Mouse (Mus musculus) C2C12 (cell line): Measurements from ENCODE around the gene Grip1. TPM values are rescaled to one million over a fixed set of nuclear protein-coding genes. Genes with fewer than 3 reads are reported as not detected.

ENCODE experiments used
- H3K27me3 ChIP-seq: one replicate; pipeline ENCODE4 v1.6.1; 2011; ENCODE audit not compliant: control insufficient read depth, insufficient read depth, insufficient read length
- H3K36me3 ChIP-seq: one replicate; pipeline ENCODE4 v1.6.1; 2011; ENCODE audit not compliant: control insufficient read depth, insufficient read depth
- H3K4me3 ChIP-seq: one replicate; pipeline ENCODE4 v1.5.1; 2011; ENCODE audit warnings: mild to moderate bottlenecking, control low read depth; ENCODE audit not compliant: poor library complexity, insufficient read depth, severe bottlenecking
- H3K79me2 ChIP-seq: one replicate; pipeline ENCODE4 v1.6.1; 2011; ENCODE audit not compliant: control insufficient read depth, insufficient read depth
- H3K79me3 ChIP-seq: one replicate; pipeline ENCODE4 v1.6.1; 2011; ENCODE audit warnings: low read depth, control low read depth
- H3ac ChIP-seq: one replicate; pipeline ENCODE3; 2011; ENCODE audit warnings: low read depth; ENCODE audit not compliant: control insufficient read depth, insufficient read length
- CEBPB ChIP-seq: IDR thresholded peaks from one replicate; pipeline ENCODE4 v1.6.1; 2011; ENCODE audit warnings: low read depth, mild to moderate bottlenecking, control low read depth, moderate library complexity
- CTCF ChIP-seq: IDR thresholded peaks from one replicate; pipeline ENCODE4 v1.5.1; 2011; ENCODE audit not compliant: control insufficient read depth, insufficient read depth, insufficient read length
- FOSL1 ChIP-seq: IDR thresholded peaks from one replicate; pipeline ENCODE4 v1.8.0; 2011; ENCODE audit warnings: mild to moderate bottlenecking, low read length; ENCODE audit not compliant: poor library complexity, insufficient read depth, severe bottlenecking
- MAX ChIP-seq: IDR thresholded peaks from one replicate; pipeline ENCODE4 v1.6.1; 2011; ENCODE audit warnings: mild to moderate bottlenecking, control low read depth
- MYOD1 ChIP-seq: IDR thresholded peaks from one replicate; pipeline ENCODE4 v1.6.1; 2011; ENCODE audit warnings: low read depth; ENCODE audit not compliant: control insufficient read depth, insufficient read length
- MYOG ChIP-seq: IDR thresholded peaks from one replicate; pipeline ENCODE4 v1.6.1; 2011; ENCODE audit not compliant: control insufficient read depth, insufficient read length; ENCODE audit errors: extremely low read depth
- USF1 ChIP-seq: IDR thresholded peaks from one replicate; pipeline ENCODE4 v1.6.1; 2011; ENCODE audit warnings: low read depth, mild to moderate bottlenecking, control low read depth, moderate library complexity
- long read RNA-seq, 2 experiments: library from polyadenylated mRNA; unstranded; transcript quantifications; one replicate each; pipeline ENCODE4 v2.0.0; 2019 to 2020
- polyA plus RNA-seq: library from polyadenylated mRNA; unstranded; fragments of >200 nt; fragmentation: generic; extraction: Trizol; gene quantifications from one replicate; pipeline ENCODE4 v1.2.1, GENCODE M21; 2012; ENCODE audit warnings: missing spikeins

The Grip1 gene
- polyA plus RNA-seq: 0.02 TPM
- long read RNA-seq, experiment 1: 0 reads
- long read RNA-seq, experiment 2: 0 reads

- no peak for TF ChIP-seq CTCF
- no peak for TF ChIP-seq MYOG
- no peak for TF ChIP-seq CEBPB
- TF ChIP-seq MAX: no peak
- TF ChIP-seq USF1: no peak
- TF ChIP-seq MYOD1: no peak
These were observed at the start of gene Grip1 for GRCm38 (mm10) chr10:119453431-119454105. Grip1 (plus strand) TSS chr10:119453830.

GRCm38 (mm10) chr10:119405103-119405502 lies 48.5 kb upstream of the Grip1 start:
- H3K79me2 ChIP-seq: peaks cover 6% of the 10 kb centered on the region
- H3K79me3 ChIP-seq: no peaks in the 10 kb centered on the region
- H3K27me3 ChIP-seq: no peaks in the 10 kb centered on the region
- H3K4me3 ChIP-seq: no peak overlapping the region
- no peaks in the 10 kb centered on the region for H3K36me3 ChIP-seq
- no peak overlapping the region for H3ac ChIP-seq
- TF ChIP-seq CTCF (no peak), MAX (no peak), USF1 (no peak), MYOG (no peak), MYOD1 (no peak), FOSL1 (no peak), CEBPB (no peak)

More at GRCm38 (mm10) chr10:119453431-119454105, at the start of gene Grip1:
- H3K79me3 ChIP-seq: no peaks in the 10 kb centered on the region
- peaks cover 33% of the 10 kb centered on the region for H3K27me3 ChIP-seq
- H3ac ChIP-seq: no peak within 1 kb of the TSS
- no peaks in the 10 kb centered on the region for H3K36me3 ChIP-seq
- no peaks in the 10 kb centered on the region for H3K79me2 ChIP-seq
- no peak within 1 kb of the TSS for H3K4me3 ChIP-seq

DNA sequence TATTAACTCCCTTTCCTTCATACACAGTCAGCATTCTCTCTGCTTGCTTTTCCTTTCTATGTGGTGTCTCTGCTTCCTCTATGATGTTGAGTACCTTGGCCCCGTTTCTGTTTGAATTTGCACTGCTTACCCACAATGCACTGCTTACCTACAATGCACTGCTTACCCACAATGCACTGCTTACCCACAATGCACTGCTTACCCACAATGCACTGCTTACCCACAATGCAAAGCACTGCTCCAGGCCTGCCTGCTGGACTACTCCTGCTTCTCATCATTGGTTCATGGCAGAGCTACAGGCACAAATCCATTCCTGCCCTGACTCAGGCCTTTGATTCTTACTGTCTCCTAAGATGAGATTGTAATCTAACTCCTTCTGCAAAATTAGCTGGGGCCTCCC lies 48.0 kb upstream of the Grip1 start:
- Histone ChIP-seq H3K36me3 (no peaks in the 10 kb centered on the region), H3K27me3 (no peaks in the 10 kb centered on the region), H3K79me2 (peaks cover 6% of the 10 kb centered on the region), H3K79me3 (no peaks in the 10 kb centered on the region), H3K4me3 (peak overlapping the region; percentile 34), H3ac (peak overlapping the region; percentile 40)
- TF ChIP-seq MYOG (no peak), MAX (peak; percentile 54)

- Histone ChIP-seq H3K4me3 (no peak overlapping the region), H3K79me2 (peaks cover 6% of the 10 kb centered on the region), H3K27me3 (no peaks in the 10 kb centered on the region), H3K79me3 (no peaks in the 10 kb centered on the region), H3ac (no peak overlapping the region), H3K36me3 (no peaks in the 10 kb centered on the region)
- TF ChIP-seq MAX: no peak
- TF ChIP-seq CTCF: no peak
- no peak for TF ChIP-seq MYOD1
- no peak for TF ChIP-seq USF1
- no peak for TF ChIP-seq MYOG
- TF ChIP-seq FOSL1: no peak
- no peak for TF ChIP-seq CEBPB
These were observed 45.3 kb upstream of the Grip1 start for GRCm38 (mm10) chr10:119408327-119408726.

DNA sequence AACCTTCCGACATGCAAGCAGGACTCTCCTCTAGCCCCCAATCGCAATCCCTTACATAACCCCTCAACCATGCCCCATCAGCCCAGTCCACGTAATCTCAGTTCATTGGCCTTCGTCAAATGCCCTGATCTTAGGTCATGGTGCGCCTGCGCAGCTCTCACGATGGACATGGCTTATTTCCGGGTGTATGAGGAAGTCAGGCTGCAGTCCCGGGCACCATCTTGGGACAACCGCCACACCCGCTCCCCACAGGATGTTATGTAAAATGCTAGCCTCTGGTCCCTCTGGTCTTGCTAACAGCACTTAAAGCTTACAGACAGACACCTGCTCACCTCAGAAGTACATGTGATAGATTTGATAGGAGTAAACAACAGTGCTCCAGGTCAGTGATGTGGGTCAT lies 40.4 kb upstream of the Grip1 start:
- H3K4me3 ChIP-seq: no peak overlapping the region
- H3K27me3 ChIP-seq: no peaks in the 10 kb centered on the region
- no peaks in the 10 kb centered on the region for H3K79me3 ChIP-seq
- no peaks in the 10 kb centered on the region for H3K79me2 ChIP-seq
- no peak overlapping the region for H3ac ChIP-seq
- H3K36me3 ChIP-seq: no peaks in the 10 kb centered on the region
- TF ChIP-seq MAX: no peak
- TF ChIP-seq FOSL1: no peak
- no peak for TF ChIP-seq MYOG
- TF ChIP-seq CEBPB: no peak
- TF ChIP-seq USF1: no peak
- TF ChIP-seq CTCF: no peak
- TF ChIP-seq MYOD1: no peak

DNA sequence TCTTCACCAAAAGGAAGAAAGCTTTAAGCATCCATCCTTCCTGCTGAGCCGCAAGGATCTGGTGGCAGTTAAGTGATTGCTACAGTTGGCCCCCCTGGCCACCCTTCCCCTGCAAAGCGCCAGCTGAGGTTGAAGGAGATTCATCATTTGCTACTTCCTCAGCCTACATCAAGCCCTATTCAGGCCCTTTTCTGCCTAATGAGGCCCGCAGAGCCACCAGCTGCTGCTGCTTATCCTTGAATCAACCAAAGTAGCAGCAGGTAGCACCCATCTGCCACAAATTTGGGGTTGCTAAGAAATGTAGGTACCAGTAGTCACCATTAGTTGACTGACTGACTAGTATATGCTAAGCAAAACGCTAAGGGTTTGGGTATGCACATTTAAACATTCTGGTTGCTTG lies 38.5 kb upstream of the Grip1 start:
- Histone ChIP-seq H3K79me2 (no peaks in the 10 kb centered on the region), H3ac (no peak overlapping the region), H3K36me3 (no peaks in the 10 kb centered on the region), H3K4me3 (no peak overlapping the region), H3K27me3 (no peaks in the 10 kb centered on the region), H3K79me3 (no peaks in the 10 kb centered on the region)
- no peak for TF ChIP-seq MAX
- no peak for TF ChIP-seq MYOG
- no peak for TF ChIP-seq FOSL1
- no peak for TF ChIP-seq CEBPB
- TF ChIP-seq MYOD1: no peak
- TF ChIP-seq CTCF: no peak
- TF ChIP-seq USF1: no peak
